Mouse (Mus musculus): ENCODE data around the gene Ptk7. TPM values are rescaled to one million over a fixed set of nuclear protein-coding genes. Genes with fewer than 3 reads are reported as not detected.

Gene Ptk7
- polyA plus RNA-seq, 1 experiment: 3.2 TPM

- Histone ChIP-seq H3K27ac (ENCODE audit: control insufficient read depth, insufficient read depth, low read depth, low read length) (no peak overlapping the region), H3K4me1 (ENCODE audit: control insufficient read depth, insufficient read depth, low read length) (peaks cover 7% of the 10 kb centered on the region), H3K4me3 (ENCODE audit: control insufficient read depth, low read depth, low read length) (no peak overlapping the region), H3K36me3 (ENCODE audit: control insufficient read depth, insufficient read depth, low read length) (no peaks in the 10 kb centered on the region), H3K27me3 (ENCODE audit: control insufficient read depth, insufficient read depth, low read length) (no peaks in the 10 kb centered on the region)
- TF ChIP-seq POLR2A (IDR thresholded peaks at IDR 0.05; ENCODE audit: control insufficient read depth, low read depth, low read length): no peak
- no peak for TF ChIP-seq CTCF (IDR thresholded peaks at IDR 0.05; ENCODE audit: control insufficient read depth, insufficient read depth, insufficient replicate concordance, low read depth, low read length)
These were observed 4.7 kb downstream of the Ptk7 start for GRCm38 (mm10) chr17:46624598-46624997.

- H3K4me1 ChIP-seq (ENCODE audit: control insufficient read depth, insufficient read depth, low read length): peaks cover 6% of the 10 kb centered on the region
- no peak overlapping the region for H3K27ac ChIP-seq (ENCODE audit: control insufficient read depth, insufficient read depth, low read depth, low read length)
- no peaks in the 10 kb centered on the region for H3K36me3 ChIP-seq (ENCODE audit: control insufficient read depth, insufficient read depth, low read length)
- TF ChIP-seq POLR2A (IDR thresholded peaks at IDR 0.05; ENCODE audit: control insufficient read depth, low read depth, low read length) (no peak), CTCF (IDR thresholded peaks at IDR 0.05; ENCODE audit: control insufficient read depth, insufficient read depth, insufficient replicate concordance, low read depth, low read length) (no peak)
- H3K4me3 ChIP-seq (ENCODE audit: control insufficient read depth, low read depth, low read length): no peak overlapping the region
- no peaks in the 10 kb centered on the region for H3K27me3 ChIP-seq (ENCODE audit: control insufficient read depth, insufficient read depth, low read length)
These were observed 5.3 kb downstream of the Ptk7 start for GRCm38 (mm10) chr17:46623819-46624557.

GRCm38 (mm10) chr17:46622269-46622668 is 7.0 kb downstream of the Ptk7 start:
- Histone ChIP-seq H3K4me1 (ENCODE audit: control insufficient read depth, insufficient read depth, low read length) (no peaks in the 10 kb centered on the region), H3K27me3 (ENCODE audit: control insufficient read depth, insufficient read depth, low read length) (no peaks in the 10 kb centered on the region), H3K4me3 (ENCODE audit: control insufficient read depth, low read depth, low read length) (no peak overlapping the region), H3K27ac (ENCODE audit: control insufficient read depth, insufficient read depth, low read depth, low read length) (no peak overlapping the region), H3K36me3 (ENCODE audit: control insufficient read depth, insufficient read depth, low read length) (no peaks in the 10 kb centered on the region)
- TF ChIP-seq POLR2A (IDR thresholded peaks at IDR 0.05; ENCODE audit: control insufficient read depth, low read depth, low read length): no peak
- TF ChIP-seq CTCF (IDR thresholded peaks at IDR 0.05; ENCODE audit: control insufficient read depth, insufficient read depth, insufficient replicate concordance, low read depth, low read length): no peak

GRCm38 (mm10) chr17:46621324-46621723 is 8.0 kb downstream of the Ptk7 start:
- TF ChIP-seq POLR2A (IDR thresholded peaks at IDR 0.05; ENCODE audit: control insufficient read depth, low read depth, low read length): no peak
- Histone ChIP-seq H3K27ac (ENCODE audit: control insufficient read depth, insufficient read depth, low read depth, low read length) (no peak overlapping the region), H3K36me3 (ENCODE audit: control insufficient read depth, insufficient read depth, low read length) (no peaks in the 10 kb centered on the region), H3K27me3 (ENCODE audit: control insufficient read depth, insufficient read depth, low read length) (no peaks in the 10 kb centered on the region), H3K4me3 (ENCODE audit: control insufficient read depth, low read depth, low read length) (no peak overlapping the region), H3K4me1 (ENCODE audit: control insufficient read depth, insufficient read depth, low read length) (no peaks in the 10 kb centered on the region)

- no peaks in the 10 kb centered on the region for H3K36me3 ChIP-seq (ENCODE audit: control insufficient read depth, insufficient read depth, low read length)
- no peak overlapping the region for H3K27ac ChIP-seq (ENCODE audit: control insufficient read depth, insufficient read depth, low read depth, low read length)
- H3K4me1 ChIP-seq (ENCODE audit: control insufficient read depth, insufficient read depth, low read length): no peaks in the 10 kb centered on the region
- H3K4me3 ChIP-seq (ENCODE audit: control insufficient read depth, low read depth, low read length): no peak overlapping the region
- no peaks in the 10 kb centered on the region for H3K27me3 ChIP-seq (ENCODE audit: control insufficient read depth, insufficient read depth, low read length)
- TF ChIP-seq POLR2A (IDR thresholded peaks at IDR 0.05; ENCODE audit: control insufficient read depth, low read depth, low read length) (no peak), CTCF (IDR thresholded peaks at IDR 0.05; ENCODE audit: control insufficient read depth, insufficient read depth, insufficient replicate concordance, low read depth, low read length) (no peak)
These were observed 9.5 kb downstream of the Ptk7 start for GRCm38 (mm10) chr17:46619683-46620357.

GRCm38 (mm10) chr17:46618769-46619682 is 10.3 kb downstream of the Ptk7 start:
- Histone ChIP-seq H3K4me3 (ENCODE audit: control insufficient read depth, low read depth, low read length) (no peak overlapping the region), H3K27me3 (ENCODE audit: control insufficient read depth, insufficient read depth, low read length) (no peaks in the 10 kb centered on the region), H3K27ac (ENCODE audit: control insufficient read depth, insufficient read depth, low read depth, low read length) (no peak overlapping the region), H3K36me3 (ENCODE audit: control insufficient read depth, insufficient read depth, low read length) (no peaks in the 10 kb centered on the region), H3K4me1 (ENCODE audit: control insufficient read depth, insufficient read depth, low read length) (no peaks in the 10 kb centered on the region)
- TF ChIP-seq POLR2A (IDR thresholded peaks at IDR 0.05; ENCODE audit: control insufficient read depth, low read depth, low read length): no peak
- no peak for TF ChIP-seq CTCF (IDR thresholded peaks at IDR 0.05; ENCODE audit: control insufficient read depth, insufficient read depth, insufficient replicate concordance, low read depth, low read length)

- Histone ChIP-seq H3K27me3 (ENCODE audit: control insufficient read depth, insufficient read depth, low read length) (no peaks in the 10 kb centered on the region), H3K36me3 (ENCODE audit: control insufficient read depth, insufficient read depth, low read length) (no peaks in the 10 kb centered on the region), H3K27ac (ENCODE audit: control insufficient read depth, insufficient read depth, low read depth, low read length) (no peak overlapping the region), H3K4me3 (ENCODE audit: control insufficient read depth, low read depth, low read length) (no peak overlapping the region), H3K4me1 (ENCODE audit: control insufficient read depth, insufficient read depth, low read length) (no peaks in the 10 kb centered on the region)
- no peak for TF ChIP-seq CTCF (IDR thresholded peaks at IDR 0.05; ENCODE audit: control insufficient read depth, insufficient read depth, insufficient replicate concordance, low read depth, low read length)
These were observed 10.9 kb downstream of the Ptk7 start for GRCm38 (mm10) chr17:46618394-46618768.

Data from testis, adult 2 months (tissue).